Mouse (Mus musculus): ENCODE measurements at regions not wholly inside any gene's neighbourhood (a gene's known extent, or its start where the extent isn't known, plus 50 kb on each side); places are given as distances from the start of the nearest gene placed in this dataset.

DNA sequence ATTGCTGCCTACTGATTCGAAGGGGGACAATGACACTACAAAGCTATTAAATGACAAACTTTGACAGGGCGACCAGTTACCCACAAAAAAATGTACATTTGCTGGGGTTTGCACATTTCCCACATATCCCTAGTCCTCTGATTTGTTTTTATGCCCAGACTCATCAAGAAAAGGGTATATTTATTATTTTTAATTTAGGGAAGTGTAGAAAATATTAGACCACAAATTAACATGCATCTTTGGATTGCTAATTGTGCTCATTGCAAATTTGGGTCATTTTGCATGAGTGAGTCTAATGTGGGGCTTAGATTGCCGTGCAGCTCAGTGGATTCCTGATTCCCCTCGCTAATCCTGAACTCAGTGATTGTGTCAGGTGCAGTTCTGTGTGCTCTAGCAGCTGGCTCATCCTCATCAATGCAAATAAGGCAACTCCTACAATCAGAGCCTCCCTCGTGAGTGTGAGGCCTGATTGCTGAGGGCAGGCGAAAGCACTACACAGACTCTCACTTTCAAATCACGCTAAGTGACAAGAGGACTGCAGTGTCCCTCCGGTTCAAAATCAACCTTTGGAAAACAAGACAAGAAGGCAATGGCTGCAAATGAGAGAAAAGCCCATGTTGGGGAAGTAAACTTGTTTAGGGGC lies 156.7 kb upstream of the Tmem161b start:
- DNase-seq (ENCODE audit: low spot score in 2 of 2) = no peak

GRCm38 (mm10) chr13:84066211-84066959 lies 155.7 kb upstream of the Tmem161b start:
- DNase-seq (ENCODE audit: low spot score in 2 of 2) = no peak

DNA sequence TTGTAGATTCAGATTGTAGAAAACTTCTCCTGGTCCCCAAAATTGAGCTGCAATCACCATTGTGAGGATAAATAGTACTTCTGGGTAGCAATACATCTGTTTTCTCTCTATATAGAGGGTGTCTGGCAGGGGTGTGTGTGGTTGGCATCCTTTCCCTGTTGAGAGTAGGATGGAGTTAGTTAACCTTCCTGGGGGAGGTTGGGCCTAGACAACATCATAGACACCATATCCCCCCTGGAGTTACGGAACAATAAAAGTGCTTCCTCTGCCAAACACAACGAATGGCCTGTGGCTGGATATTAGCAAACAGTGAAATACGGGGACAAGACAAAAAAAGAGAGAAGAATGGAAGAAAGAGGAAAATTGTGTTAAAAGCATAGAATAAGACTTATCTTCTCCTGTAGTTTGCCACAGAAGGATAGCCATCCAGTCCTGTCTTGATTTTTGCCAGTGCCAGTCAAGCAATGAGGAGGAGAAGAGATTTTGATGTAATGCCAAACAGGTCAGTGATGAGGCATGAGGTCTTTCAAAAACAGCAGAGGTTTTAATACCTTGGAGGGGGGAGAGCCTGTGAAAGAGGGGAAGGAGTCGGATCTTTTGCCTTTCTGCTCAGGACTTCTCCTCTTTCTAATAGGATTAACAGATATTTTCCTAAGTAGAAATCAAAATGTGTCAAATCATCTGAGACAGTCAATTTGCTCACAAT lies 155.0 kb upstream of the Tmem161b start:
- no peak for DNase-seq (ENCODE audit: low spot score in 2 of 2)

DNA sequence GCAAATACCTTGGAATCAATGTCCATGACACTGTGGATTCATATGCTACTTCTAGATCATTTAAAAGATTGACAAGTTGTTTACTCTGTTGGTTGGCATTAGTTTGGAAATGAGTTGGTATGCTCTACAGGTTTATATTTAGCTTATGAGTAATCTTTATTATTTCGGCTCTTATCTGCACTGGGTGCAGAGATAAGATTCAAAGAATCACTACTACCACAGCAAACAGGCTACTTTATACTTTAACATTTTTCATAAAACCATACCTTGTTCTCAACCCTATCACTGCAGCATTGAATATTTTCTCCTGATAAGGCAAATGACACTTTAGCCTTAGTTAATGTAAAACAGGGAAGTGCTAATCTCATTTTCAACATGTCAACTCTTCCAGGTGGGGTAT lies 153.7 kb upstream of the Tmem161b start:
- no peak for DNase-seq (ENCODE audit: low spot score in 2 of 2)
